Mouse (Mus musculus) bone marrow, adult 2 months (tissue): ENCODE data around the gene Dcbld2. TPM values are rescaled to one million over a fixed set of nuclear protein-coding genes. Genes with fewer than 3 reads are reported as not detected.
"Not testable (repeated sequence)": the region's sequence is repeated elsewhere in the genome, so short reads cannot be mapped to it uniquely, and the experiment has no call there.

Experiments used
- H3K27ac ChIP-seq: fragments of 200-500 bp; 2 replicates; pipeline ENCODE4 v1.5.1; 2012; ENCODE audit warnings: low read depth, mild to moderate bottlenecking, control low read depth, inconsistent platforms, low read length; ENCODE audit not compliant: control insufficient read depth, poor library complexity, insufficient read depth
- H3K4me1 ChIP-seq: fragments of 200-500 bp; 2 replicates; pipeline ENCODE4 v1.6.1; 2011; ENCODE audit warnings: low read length; ENCODE audit not compliant: control insufficient read depth, insufficient read depth
- H3K4me3 ChIP-seq: fragments of 200-500 bp; replicated peaks from 2 replicates; pipeline ENCODE3; 2011; ENCODE audit warnings: mild to moderate bottlenecking, low read depth, low read length, control low read depth; ENCODE audit not compliant: control insufficient read depth
- CTCF ChIP-seq: fragments of 200-500 bp; IDR thresholded peaks from 2 replicates; pipeline ENCODE4 v1.5.1; 2011; ENCODE audit warnings: low read length, control low read depth; ENCODE audit not compliant: control insufficient read depth, insufficient read depth
- POLR2A ChIP-seq: fragments of 200-500 bp; IDR thresholded peaks from 2 replicates; pipeline ENCODE4 v1.6.1; 2011; ENCODE audit warnings: low read depth, mild to moderate bottlenecking, control low read depth, low read length, borderline replicate concordance; ENCODE audit not compliant: control insufficient read depth
- WGBS: fragments of 180-500 bp; shearing (Covaris S2); methylation state at CpG from one replicate; pipeline ENCODE4 v1.1.7; 2018; 5-methylcytosine and 5-hydroxymethylcytosine counted together
- polyA plus RNA-seq: library from polyadenylated mRNA; stranded (reverse); fragments of >200 nt; gene quantifications from 2 replicates; pipeline ENCODE4 v1.2.4, GENCODE M21; 2011; ENCODE audit warnings: low replicate concordance; ENCODE audit not compliant: missing spikeins, insufficient read depth, insufficient read length

Dcbld2 gene
- polyA plus RNA-seq, 1 experiment, result 10.4 TPM

DNA sequence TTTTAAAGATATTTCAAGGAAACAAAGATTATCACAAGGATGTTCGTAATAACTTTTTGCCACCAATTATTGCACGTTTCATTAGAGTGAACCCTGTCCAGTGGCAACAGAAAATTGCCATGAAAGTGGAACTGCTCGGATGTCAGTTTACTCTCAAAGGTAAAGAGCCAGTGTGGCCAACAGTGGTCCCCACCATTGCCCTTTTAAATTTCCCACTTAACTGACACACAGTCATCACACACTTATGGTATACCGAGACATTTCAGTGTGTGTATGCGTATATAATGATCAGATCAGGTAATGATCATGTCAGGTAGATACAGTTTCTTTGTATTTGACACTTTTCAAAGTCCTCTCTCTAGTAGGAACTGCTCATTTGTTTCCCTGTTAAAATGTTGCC, 46.9 kb downstream of the Dcbld2 start:
- Histone ChIP-seq H3K4me1 (no peaks in the 10 kb centered on the region), H3K27ac (no peak overlapping the region), H3K4me3 (no peak overlapping the region)
- no peak for TF ChIP-seq POLR2A
- TF ChIP-seq CTCF, result no peak
- 72% methylated on average over 5 of the region's 5 CpGs for WGBS

DNA sequence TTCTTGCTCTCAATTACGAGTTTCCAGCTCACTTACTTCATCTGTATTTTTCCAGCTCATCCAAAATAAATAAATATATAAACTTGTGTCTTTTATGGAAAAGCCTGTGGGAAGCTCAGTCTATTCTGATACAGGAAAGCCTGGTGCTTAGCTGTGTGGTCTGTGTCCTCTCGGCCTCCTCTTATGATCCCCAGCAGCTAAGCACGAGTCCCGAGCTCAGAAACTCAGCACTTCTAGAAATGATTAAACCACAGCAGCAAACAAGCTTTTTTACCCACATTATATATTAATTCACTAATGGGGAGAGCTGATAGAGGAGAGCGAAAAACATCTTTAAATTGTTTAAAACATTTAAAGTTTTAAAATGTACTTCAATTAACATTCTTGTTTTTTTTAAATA, 48.2 kb downstream of the Dcbld2 start:
- no peaks in the 10 kb centered on the region for H3K4me1 ChIP-seq
- H3K4me3 ChIP-seq, result no peak overlapping the region
- WGBS, result 85% methylated on average over 5 of the region's 5 CpGs
- TF ChIP-seq POLR2A, result no peak
- no peak for TF ChIP-seq CTCF
- H3K27ac ChIP-seq, result no peak overlapping the region

DNA sequence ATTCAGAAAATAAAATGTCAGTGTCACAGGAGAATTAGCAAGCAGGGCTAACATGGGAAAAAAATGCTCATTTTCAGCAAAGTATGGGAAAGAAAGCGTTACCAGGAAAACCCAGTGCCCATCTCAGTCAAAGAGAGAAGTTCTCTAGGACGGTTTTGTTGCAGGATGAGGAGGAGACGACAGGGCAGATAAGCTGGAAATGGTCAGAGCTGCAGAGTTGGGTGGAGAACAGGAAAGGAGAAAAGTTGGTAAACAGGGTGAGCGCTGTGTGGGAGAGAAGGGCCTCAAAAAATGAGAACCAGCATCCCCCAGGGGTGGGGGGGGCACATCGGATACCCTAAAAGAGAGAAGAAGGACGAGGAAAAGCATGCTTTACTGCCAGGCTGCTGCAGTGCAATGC, 48.7 kb downstream of the Dcbld2 start:
- H3K4me1 ChIP-seq, result no peaks in the 10 kb centered on the region
- H3K4me3 ChIP-seq, result no peak overlapping the region
- H3K27ac ChIP-seq, result no peak overlapping the region
- WGBS, result 52% methylated on average over 6 of the region's 6 CpGs
- no peak for TF ChIP-seq POLR2A
- no peak for TF ChIP-seq CTCF

DNA sequence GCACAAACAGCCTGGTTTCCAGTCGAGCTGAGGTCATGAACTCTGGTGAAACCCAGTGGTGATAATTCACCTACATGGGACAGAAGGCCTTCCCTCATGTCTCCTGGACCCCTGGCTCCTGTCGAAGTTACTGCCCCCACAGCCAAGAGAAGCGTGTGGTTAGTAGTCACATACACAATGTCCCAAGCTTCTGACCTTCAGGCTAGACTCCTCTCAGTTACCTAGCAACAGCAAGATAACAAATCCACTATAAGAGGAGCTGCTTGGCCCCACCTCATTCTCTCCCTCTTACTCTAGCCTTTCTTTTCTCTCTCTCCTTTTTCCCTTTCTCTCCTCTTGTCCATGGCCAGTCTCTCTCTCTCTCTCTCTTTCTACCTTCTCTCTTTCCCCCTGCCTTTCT, 51.7 kb downstream of the Dcbld2 start:
- not testable (repeated sequence) for H3K27ac ChIP-seq, H3K4me1 ChIP-seq, H3K4me3 ChIP-seq
- 61% methylated on average over 3 of the region's 3 CpGs for WGBS

DNA sequence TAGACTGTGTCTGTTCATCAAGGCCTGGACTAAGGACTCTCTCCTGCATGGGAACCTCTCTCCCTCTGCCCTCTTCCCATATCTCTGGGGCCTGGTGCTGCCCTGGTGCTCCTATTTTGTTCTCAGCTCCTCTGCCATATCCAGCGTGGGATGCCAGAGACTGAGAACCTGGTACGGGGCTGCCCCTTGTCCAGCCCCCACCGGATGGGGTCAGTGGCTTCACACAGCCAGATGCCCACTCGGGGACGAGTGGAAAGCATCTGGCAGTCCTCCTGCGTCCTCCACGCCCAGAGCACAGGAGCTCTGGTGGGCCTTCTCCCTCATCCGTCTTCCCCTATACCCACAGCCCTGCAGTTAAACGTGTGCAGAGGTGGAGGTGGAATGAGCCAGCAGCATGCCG, 52.1 kb downstream of the Dcbld2 start:
- H3K27ac ChIP-seq, result no peak overlapping the region
- no peak for TF ChIP-seq CTCF
- no peak for TF ChIP-seq POLR2A
- 83% methylated on average over 10 of the region's 10 CpGs for WGBS
- H3K4me3 ChIP-seq, result no peak overlapping the region
- H3K4me1 ChIP-seq, result no peaks in the 10 kb centered on the region; the same call in 1 of the 2 replicates

DNA sequence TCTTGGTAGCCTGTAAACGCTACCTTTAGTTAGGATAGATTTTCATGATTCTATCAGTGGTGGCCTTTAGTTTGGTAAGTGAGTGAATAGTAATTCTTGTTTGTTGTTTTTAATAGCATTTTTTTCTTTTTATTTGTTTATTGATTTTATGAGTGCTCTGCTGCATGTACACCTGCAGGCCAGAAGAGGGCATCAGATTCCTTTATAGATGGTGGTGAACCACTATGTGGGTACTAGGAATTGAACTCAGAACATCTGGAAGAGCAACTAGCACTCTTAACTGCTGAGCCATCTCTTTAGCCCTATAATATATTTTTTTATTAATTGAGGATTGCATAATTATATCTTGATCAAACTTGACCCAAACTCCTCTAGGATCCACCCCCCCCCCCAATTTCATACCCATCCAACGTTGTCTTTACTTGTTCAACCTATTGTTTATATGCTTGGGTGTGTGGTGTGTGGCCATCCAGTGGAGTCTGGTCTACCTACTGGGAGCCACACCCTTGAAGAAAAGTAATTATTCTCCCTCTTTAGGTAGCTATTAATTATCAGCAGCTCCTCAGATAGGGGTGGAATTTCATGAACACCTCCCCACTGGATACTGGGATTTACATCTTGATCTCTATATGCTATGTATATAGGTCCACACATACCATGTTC, 53.7 kb downstream of the Dcbld2 start:
- TF ChIP-seq POLR2A (no peak), CTCF (0 out of 2 replicates have a peak, but pooled peaks have one; percentile 4)
- WGBS, result 83% methylated on average over 2 of the region's 2 CpGs
- no peak overlapping the region for H3K27ac ChIP-seq
- no peak overlapping the region for H3K4me3 ChIP-seq
- H3K4me1 ChIP-seq, result no peaks in the 10 kb centered on the region; the same call in 1 of the 2 replicates

DNA sequence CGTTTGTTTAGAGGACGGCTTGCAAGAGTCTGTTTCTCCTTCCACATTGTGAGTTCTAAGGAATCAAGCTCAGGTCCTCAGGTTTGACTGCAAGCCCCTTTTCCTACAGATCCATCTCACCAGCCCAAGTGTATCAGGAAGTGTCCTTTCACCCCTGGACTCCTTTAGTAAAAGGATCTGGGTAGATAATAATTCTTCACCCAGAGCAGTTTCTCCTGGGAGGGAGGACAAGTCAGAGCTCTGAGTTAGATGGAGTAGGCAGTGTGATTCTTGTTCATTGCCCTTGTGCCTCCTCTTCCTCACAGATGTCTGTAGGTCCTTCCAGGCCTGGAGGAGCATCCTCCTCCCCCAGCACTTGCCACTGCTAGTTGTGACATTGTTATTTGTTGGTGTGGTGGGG, 54.3 kb downstream of the Dcbld2 start:
- H3K4me3 ChIP-seq, result no peak overlapping the region
- WGBS, result 87% methylated on average over 2 of the region's 2 CpGs
- no peaks in the 10 kb centered on the region; the same call in 1 of the 2 replicates for H3K4me1 ChIP-seq
- TF ChIP-seq CTCF, result no peak
- no peak for TF ChIP-seq POLR2A
- H3K27ac ChIP-seq, result no peak overlapping the region

DNA sequence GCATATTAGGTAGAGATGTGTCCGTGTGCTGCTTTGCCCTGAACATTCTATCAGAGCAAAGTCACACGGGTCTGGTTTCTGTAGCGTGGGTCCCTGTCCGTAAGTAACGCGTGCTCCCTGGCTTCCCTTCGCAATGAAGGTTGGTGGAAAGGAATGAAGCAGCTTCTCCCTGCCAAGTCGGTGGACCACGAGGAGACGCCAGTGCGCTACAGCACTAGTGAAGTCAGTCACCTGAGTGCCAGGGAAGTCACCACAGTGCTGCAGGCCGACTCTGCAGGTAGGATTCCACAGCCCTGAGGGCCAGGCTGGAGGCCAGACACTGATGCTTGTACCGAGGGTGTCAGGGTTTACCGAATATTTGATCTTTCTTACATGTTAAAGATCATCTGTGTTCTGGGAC, 55.8 kb downstream of the Dcbld2 start:
- Histone ChIP-seq H3K4me1 (no peaks in the 10 kb centered on the region; the same call in 1 of the 2 replicates), H3K4me3 (no peak overlapping the region), H3K27ac (no peak overlapping the region)
- WGBS, result 92% methylated on average over 14 of the region's 14 CpGs
- TF ChIP-seq POLR2A (no peak), CTCF (peak; percentile 13; the same call in 1 of the 2 replicates)

DNA sequence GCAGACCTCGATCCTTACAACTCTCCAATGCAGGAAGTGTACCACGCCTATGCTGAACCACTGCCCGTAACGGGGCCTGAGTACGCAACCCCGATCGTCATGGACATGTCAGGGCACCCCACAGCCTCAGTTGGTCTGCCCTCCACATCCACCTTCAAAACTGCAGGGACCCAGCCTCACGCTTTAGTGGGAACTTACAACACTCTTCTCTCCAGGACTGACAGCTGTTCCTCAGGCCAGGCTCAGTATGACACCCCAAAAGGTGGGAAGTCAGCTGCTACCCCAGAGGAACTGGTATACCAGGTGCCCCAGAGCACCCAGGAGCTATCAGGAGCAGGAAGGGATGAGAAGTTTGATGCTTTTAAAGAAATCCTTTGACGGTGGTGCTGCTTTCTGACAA, 57.2 kb downstream of the Dcbld2 start:
- TF ChIP-seq POLR2A (no peak), CTCF (no peak)
- Histone ChIP-seq H3K27ac (no peak overlapping the region), H3K4me3 (no peak overlapping the region), H3K4me1 (no peaks in the 10 kb centered on the region; the same call in 1 of the 2 replicates)
- WGBS, result 78% methylated on average over 9 of the region's 9 CpGs
